Mouse (Mus musculus): ENCODE measurements at regions not wholly inside any gene's neighbourhood (a gene's known extent, or its start where the extent isn't known, plus 50 kb on each side); places are given as distances from the start of the nearest gene placed in this dataset. TPM values are rescaled to one million over a fixed set of nuclear protein-coding genes. Genes with fewer than 3 reads are reported as not detected.

DNA sequence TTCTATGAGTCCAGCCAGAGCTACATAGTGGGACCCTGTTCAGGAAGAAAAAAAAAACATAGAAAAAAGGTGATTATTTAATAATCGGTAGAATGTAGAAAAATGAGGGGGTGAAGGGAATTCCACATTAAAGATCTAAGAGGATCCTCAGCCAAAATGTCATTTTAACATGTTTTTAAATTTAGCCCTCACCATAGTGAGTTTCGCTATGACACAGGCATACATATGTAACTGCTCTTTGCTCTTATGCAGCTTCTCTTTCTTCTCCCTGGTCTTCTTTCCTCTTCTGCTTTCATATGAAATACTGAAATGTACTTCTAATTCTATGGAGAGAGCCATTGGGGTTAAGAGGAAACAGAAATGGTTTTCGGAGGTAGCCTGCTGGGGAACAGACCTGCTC lies 70.3 kb upstream of the Prdm1 start:
- Histone ChIP-seq H3K36me3 (ENCODE audit: control insufficient read depth, insufficient read depth, low read length) (no peaks in the 10 kb centered on the region), H3K4me2 (replicated peaks; ENCODE audit: low read depth, low read length, severe bottlenecking) (no peak overlapping the region), H3K27me3 (ENCODE audit: control insufficient read depth, insufficient read depth, low read length) (no peaks in the 10 kb centered on the region), H3K4me1 (ENCODE audit: control insufficient read depth, insufficient read depth, low read length) (peaks cover 5% of the 10 kb centered on the region; the same call in 1 of the 2 replicates), H3K4me3 (replicated peaks; ENCODE audit: low read length) (no peak overlapping the region), H3K9me3 (ENCODE audit: control insufficient read depth, low read length) (no peaks in the 10 kb centered on the region), H3K9ac (ENCODE audit: low read depth, low read length, severe bottlenecking) (no peak overlapping the region), H3K27ac (replicated peaks; ENCODE audit: low read depth, low read length) (no peak overlapping the region)
- no peak for TF ChIP-seq POLR2A (IDR thresholded peaks at IDR 0.05; ENCODE audit: borderline replicate concordance, extremely low read depth, insufficient read depth, insufficient read length)
- ATAC-seq (ENCODE audit: low FRiP score, low read depth) (no peak), DNase-seq (ENCODE audit: low spot score) (no peak)
- 72% methylated on average over 3 of the region's 3 CpGs for WGBS

GRCm38 (mm10) chr10:44595932-44596331 lies 67.6 kb upstream of the Prdm1 start:
- H3K27ac ChIP-seq (replicated peaks; ENCODE audit: low read depth, low read length) = no peak overlapping the region
- DNase-seq (ENCODE audit: low spot score) = no peak

GRCm38 (mm10) chr10:44589842-44590241 lies 61.5 kb upstream of the Prdm1 start:
- no peak for TF ChIP-seq POLR2A (IDR thresholded peaks at IDR 0.05; ENCODE audit: borderline replicate concordance, extremely low read depth, insufficient read depth, insufficient read length)
- Histone ChIP-seq H3K27ac (replicated peaks; ENCODE audit: low read depth, low read length) (no peak overlapping the region), H3K4me3 (replicated peaks; ENCODE audit: low read length) (no peak overlapping the region), H3K27me3 (ENCODE audit: control insufficient read depth, insufficient read depth, low read length) (no peaks in the 10 kb centered on the region), H3K4me2 (replicated peaks; ENCODE audit: low read depth, low read length, severe bottlenecking) (no peak overlapping the region), H3K36me3 (ENCODE audit: control insufficient read depth, insufficient read depth, low read length) (no peaks in the 10 kb centered on the region), H3K9ac (ENCODE audit: low read depth, low read length, severe bottlenecking) (no peak overlapping the region), H3K4me1 (ENCODE audit: control insufficient read depth, insufficient read depth, low read length) (no peaks in the 10 kb centered on the region), H3K9me3 (ENCODE audit: control insufficient read depth, low read length) (no peaks in the 10 kb centered on the region)
- no peak for DNase-seq (ENCODE audit: low spot score)
- 87% methylated on average over 6 of the region's 6 CpGs for WGBS
- no peak for ATAC-seq (ENCODE audit: low FRiP score, low read depth)

More at GRCm38 (mm10) chr10:44595932-44596331, 67.6 kb upstream of the Prdm1 start:
- Histone ChIP-seq H3K4me1 (ENCODE audit: control insufficient read depth, insufficient read depth, low read length) (peaks cover 5% of the 10 kb centered on the region; the same call in 1 of the 2 replicates), H3K36me3 (ENCODE audit: control insufficient read depth, insufficient read depth, low read length) (no peaks in the 10 kb centered on the region), H3K9me3 (ENCODE audit: control insufficient read depth, low read length) (no peaks in the 10 kb centered on the region), H3K4me2 (replicated peaks; ENCODE audit: low read depth, low read length, severe bottlenecking) (no peak overlapping the region), H3K27me3 (ENCODE audit: control insufficient read depth, insufficient read depth, low read length) (no peaks in the 10 kb centered on the region), H3K4me3 (replicated peaks; ENCODE audit: low read length) (no peak overlapping the region), H3K9ac (ENCODE audit: low read depth, low read length, severe bottlenecking) (no peak overlapping the region)
- no peak for TF ChIP-seq POLR2A (IDR thresholded peaks at IDR 0.05; ENCODE audit: borderline replicate concordance, extremely low read depth, insufficient read depth, insufficient read length)
- WGBS = 96% methylated on average over 2 of the region's 2 CpGs
- no peak for ATAC-seq (ENCODE audit: low FRiP score, low read depth)

GRCm38 (mm10) chr10:44589352-44589751 lies 61.1 kb upstream of the Prdm1 start:
- DNase-seq (ENCODE audit: low spot score) (no peak), ATAC-seq (ENCODE audit: low FRiP score, low read depth) (no peak)
- no peak overlapping the region for H3K4me2 ChIP-seq (replicated peaks; ENCODE audit: low read depth, low read length, severe bottlenecking)
- H3K9ac ChIP-seq (ENCODE audit: low read depth, low read length, severe bottlenecking) = no peak overlapping the region
- no peak for TF ChIP-seq POLR2A (IDR thresholded peaks at IDR 0.05; ENCODE audit: borderline replicate concordance, extremely low read depth, insufficient read depth, insufficient read length)
- H3K27me3 ChIP-seq (ENCODE audit: control insufficient read depth, insufficient read depth, low read length) = no peaks in the 10 kb centered on the region
- H3K4me3 ChIP-seq (replicated peaks; ENCODE audit: low read length) = no peak overlapping the region
- H3K36me3 ChIP-seq (ENCODE audit: control insufficient read depth, insufficient read depth, low read length) = no peaks in the 10 kb centered on the region
- no peaks in the 10 kb centered on the region for H3K4me1 ChIP-seq (ENCODE audit: control insufficient read depth, insufficient read depth, low read length)
- no peaks in the 10 kb centered on the region for H3K9me3 ChIP-seq (ENCODE audit: control insufficient read depth, low read length)
- no peak overlapping the region for H3K27ac ChIP-seq (replicated peaks; ENCODE audit: low read depth, low read length)

- Histone ChIP-seq H3K27me3 (ENCODE audit: control insufficient read depth, insufficient read depth, low read length) (no peaks in the 10 kb centered on the region), H3K4me2 (replicated peaks; ENCODE audit: low read depth, low read length, severe bottlenecking) (no peak overlapping the region), H3K9ac (ENCODE audit: low read depth, low read length, severe bottlenecking) (no peak overlapping the region), H3K9me3 (ENCODE audit: control insufficient read depth, low read length) (no peaks in the 10 kb centered on the region), H3K27ac (replicated peaks; ENCODE audit: low read depth, low read length) (no peak overlapping the region), H3K4me1 (ENCODE audit: control insufficient read depth, insufficient read depth, low read length) (no peaks in the 10 kb centered on the region), H3K36me3 (ENCODE audit: control insufficient read depth, insufficient read depth, low read length) (no peaks in the 10 kb centered on the region), H3K4me3 (replicated peaks; ENCODE audit: low read length) (no peak overlapping the region)
- no peak for DNase-seq (ENCODE audit: low spot score)
- 86% methylated on average over 2 of the region's 2 CpGs for WGBS
- TF ChIP-seq POLR2A (IDR thresholded peaks at IDR 0.05; ENCODE audit: borderline replicate concordance, extremely low read depth, insufficient read depth, insufficient read length) = no peak
- ATAC-seq (ENCODE audit: low FRiP score, low read depth) = no peak
These were observed 54.4 kb upstream of the Prdm1 start for GRCm38 (mm10) chr10:44582736-44583135.

Small RNAs in the stretch of these regions (microRNA-seq; reads per million reads assigned to microRNA genes)
- gene Gm24271 = not detected

Measured in limb, embryonic 14.5 days (tissue).